Mouse (Mus musculus): Measurements from ENCODE around the gene Slc26a6. TPM values are rescaled to one million over a fixed set of nuclear protein-coding genes. Genes with fewer than 3 reads are reported as not detected.

The Slc26a6 gene
- polyA plus RNA-seq (2012; ENCODE audit: low replicate concordance): 5.3 and 8.4 TPM in 2 replicates

DNA sequence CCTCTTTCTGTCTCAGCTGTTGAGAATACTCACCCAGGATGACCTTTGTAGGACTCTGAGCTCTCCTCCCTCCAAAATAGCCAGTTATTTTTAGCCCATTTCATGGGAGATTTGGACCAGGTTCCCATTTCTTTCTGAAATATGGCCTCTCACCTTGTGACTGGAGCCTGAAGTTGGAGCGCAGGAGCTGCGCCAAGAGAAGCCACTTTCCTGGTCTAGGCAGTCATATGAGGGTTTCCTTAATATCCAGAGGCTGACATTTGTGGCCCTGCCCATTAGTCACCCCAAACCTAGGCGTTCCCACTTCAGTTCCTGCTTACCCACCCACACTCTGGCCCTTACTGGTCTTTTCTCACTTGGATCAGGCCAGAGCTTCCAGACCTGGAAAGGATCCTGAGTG is at the start of gene Slc26a6:
Gene Slc26a6, plus strand, starts transcription at position 308 of the 400 bp plus-strand sequence.

DNA sequence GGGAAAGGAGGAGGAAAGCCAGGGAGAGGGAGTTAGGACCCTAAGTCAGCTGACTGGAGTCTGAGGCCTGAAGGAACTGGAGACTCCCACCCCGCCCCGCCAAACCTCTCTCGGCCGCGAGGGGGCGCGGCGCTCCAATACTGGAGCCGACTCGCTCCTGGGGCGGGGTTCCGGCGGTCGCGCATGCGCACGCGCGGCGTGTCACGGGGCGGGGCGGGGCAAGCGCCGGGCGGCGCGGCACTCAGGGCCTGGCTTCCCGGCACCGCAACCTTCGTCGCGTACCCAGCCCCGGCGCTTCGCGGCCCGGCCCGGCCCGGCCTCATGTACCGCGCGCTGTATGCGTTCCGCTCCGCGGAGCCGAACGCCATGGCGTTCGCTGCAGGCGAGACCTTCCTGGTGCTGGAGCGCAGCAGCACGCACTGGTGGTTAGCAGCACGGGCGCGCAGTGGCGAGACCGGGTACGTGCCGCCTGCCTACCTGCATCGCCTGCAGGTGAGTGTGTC is 44.9 kb upstream of the Slc26a6 start, which contains the start of gene Nckipsd:
Gene Nckipsd, plus strand, starts transcription at position 206 of the 503 bp plus-strand sequence.

DNA sequence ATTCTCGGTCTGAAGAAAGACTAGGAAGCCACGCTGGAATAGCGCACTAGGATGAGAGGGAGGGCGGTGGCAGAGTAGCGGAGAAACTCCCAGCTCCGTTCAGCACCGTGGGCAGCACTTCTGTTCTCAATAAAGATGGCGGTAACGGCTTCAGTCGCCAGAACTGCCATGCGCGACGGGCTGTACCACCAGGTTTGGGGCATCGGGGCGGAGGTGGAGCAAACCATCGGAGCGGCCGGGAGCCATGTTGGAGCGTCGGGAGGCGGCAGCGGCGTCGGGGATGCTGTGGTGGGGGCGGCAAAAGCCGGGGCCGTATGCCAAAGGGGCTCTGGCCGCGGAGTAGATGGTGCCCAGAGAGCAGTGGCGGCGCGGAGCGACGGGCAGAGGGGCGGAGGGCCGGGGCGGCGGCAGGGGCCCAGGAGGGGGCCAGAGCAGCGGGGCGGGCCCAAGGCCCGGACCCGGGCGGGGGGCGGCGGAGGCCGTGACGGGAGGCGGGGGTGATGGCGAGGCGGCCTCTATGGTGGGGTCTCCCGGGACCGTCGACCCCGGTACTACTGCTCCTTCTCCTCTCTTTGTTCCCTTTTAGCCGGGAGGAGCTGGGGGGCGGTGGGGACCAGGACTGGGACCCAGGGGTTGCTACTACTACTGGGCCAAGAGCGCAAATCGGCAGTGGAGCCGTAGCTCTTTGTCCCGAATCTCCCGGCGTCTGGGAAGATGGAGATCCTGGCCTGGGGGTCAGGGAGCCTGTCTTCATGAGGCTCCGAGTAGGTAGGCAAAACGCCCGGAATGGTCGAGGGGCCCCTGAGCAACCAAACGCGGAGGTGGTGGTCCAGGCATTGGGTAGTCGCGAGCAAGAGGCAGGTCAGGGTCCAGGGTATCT is 27.0 kb upstream of the Slc26a6 start, which contains the start of gene Celsr3:
Gene Celsr3, plus strand, starts transcription at position 501 of the 880 bp plus-strand sequence.

DNA sequence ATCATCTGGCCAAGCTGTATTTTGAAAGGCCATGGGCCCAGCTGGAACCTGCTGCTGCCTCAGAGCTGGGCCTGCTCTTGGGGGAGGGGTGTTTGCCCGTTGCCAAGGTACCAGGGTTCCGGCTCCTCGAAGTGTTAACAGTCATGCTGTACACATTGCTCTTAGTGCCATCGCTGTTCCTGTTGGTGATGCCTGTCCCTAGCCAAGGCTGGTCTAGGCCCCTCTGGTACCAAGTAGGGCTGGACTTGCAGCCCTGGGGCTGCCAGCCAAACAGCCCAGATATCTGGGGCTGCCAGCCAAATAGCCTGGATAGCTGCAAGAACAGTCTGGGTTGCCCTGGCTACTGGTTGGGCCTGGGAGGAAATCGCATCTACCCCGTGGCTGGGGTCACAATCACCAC is 61.4 kb downstream of the Slc26a6 start, which contains the start of gene Tmem89:
Gene Tmem89, plus strand, starts transcription at position 129 of the 400 bp plus-strand sequence.

DNA sequence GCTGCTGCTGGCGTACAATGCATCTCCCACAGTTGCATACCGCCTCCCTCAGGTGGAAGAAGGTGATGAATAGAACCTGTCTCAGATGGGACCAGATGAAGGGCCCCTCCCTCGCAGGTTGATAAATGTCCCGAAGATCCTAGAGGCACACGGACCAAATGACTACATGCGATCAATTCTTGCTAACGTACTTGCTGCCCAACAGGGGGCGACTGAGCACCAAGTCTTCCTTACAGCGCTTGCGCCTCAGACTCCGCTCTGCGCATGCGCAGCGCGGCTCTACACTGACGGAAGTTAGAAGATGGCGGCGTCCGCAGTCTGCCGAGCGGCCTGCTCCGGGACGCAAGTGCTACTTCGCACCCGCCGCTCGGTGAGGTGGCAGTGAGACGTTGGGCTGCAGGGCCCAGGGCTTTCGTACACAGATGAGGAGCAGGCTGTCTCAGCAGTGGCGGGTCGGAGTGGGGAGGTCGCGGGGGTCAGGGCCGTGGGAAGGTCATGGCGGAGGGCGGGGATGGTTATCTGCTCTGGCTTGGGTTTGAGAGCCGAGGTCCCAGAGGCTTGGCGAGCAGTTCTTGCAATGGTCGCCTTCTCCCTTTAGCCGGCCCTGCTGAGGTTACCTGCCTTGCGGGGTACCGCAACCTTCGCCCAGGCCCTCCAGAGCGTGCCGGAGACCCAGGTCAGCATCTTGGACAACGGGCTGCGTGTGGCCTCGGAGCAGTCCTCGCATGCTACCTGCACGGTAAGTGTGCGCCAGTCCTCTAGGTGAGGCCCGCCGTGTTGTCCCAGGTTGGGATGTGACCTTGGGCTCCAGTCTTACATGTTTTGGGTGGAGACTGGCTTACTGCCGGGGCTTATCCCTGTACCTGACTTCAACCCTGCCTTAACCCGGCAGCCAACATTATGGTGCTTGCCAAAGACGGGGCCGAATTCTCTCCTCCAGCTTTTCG is 83.6 kb downstream of the Slc26a6 start, which contains the start of gene Uqcrc1:
Gene Uqcrc1, plus strand, starts transcription at position 216 of the 947 bp plus-strand sequence.

DNA sequence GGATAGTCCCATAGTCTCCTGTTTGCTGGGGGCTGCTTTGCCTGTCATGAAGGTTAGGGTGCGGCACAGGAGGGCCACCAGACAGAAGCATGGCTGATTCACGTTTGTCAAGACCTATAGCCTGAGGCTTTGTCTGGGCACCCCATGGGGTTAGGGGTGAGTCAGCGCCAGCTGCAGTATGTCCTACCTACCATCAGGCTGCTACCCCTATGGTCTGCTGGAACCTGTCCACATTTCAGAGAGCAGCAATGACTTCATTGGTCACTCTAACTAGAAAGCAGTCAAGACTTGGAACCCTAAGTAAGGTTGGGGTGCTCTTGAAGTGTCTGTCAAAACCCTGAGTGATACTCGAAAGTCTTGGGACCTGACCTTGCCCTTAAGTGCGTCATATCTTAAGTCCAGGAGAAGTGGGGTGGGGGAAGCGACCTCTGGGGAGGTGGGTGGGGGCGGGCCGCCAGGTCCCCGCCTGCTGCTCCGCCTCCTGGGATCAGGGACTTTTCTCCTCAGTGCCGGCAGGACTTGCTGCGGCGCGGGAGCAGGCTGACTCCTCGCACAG is 100.1 kb downstream of the Slc26a6 start, which contains the start of gene Col7a1:
Gene Col7a1, plus strand, starts transcription at position 506 of the 556 bp plus-strand sequence.

Other genes with a start within 250 kb of the Slc26a6 start
- 99.5 and 180 TPM in 2 replicates for gene Arih2, start 203.9 kb upstream of the Slc26a6 start, polyA plus RNA-seq (2012; ENCODE audit: low replicate concordance)
- 1.6 and 2.5 TPM in 2 replicates for gene Slc25a20, start 191.2 kb upstream of the Slc26a6 start, polyA plus RNA-seq (2012; ENCODE audit: low replicate concordance)
- 15.9 and 24.3 TPM in 2 replicates for gene Prkar2a, start 164.0 kb upstream of the Slc26a6 start, polyA plus RNA-seq (2012; ENCODE audit: low replicate concordance)
- gene Ip6k2, start 69.5 kb upstream of the Slc26a6 start, polyA plus RNA-seq (2012; ENCODE audit: low replicate concordance): 20.1 and 24.8 TPM in 2 replicates
- 7.7 and 13.2 TPM in 2 replicates for gene Nckipsd, start 44.9 kb upstream of the Slc26a6 start, polyA plus RNA-seq (2012; ENCODE audit: low replicate concordance)
- 0.09 and 0.69 TPM in 2 replicates for gene Celsr3, start 27.0 kb upstream of the Slc26a6 start, polyA plus RNA-seq (2012; ENCODE audit: low replicate concordance)
- gene Tmem89, start 61.3 kb downstream of the Slc26a6 start, polyA plus RNA-seq (2012; ENCODE audit: low replicate concordance): not detected in 2 replicates
- gene Uqcrc1, start 83.3 kb downstream of the Slc26a6 start, polyA plus RNA-seq (2012; ENCODE audit: low replicate concordance): 422 and 705 TPM in 2 replicates
- gene Col7a1, start 100.3 kb downstream of the Slc26a6 start, polyA plus RNA-seq (2012; ENCODE audit: low replicate concordance): 1.0 and 1.1 TPM in 2 replicates
- not detected in 2 replicates for gene Ucn2, start 132.7 kb downstream of the Slc26a6 start, polyA plus RNA-seq (2012; ENCODE audit: low replicate concordance)
- 1.0 and 2.1 TPM in 2 replicates for gene Pfkfb4, start 138.5 kb downstream of the Slc26a6 start, polyA plus RNA-seq (2012; ENCODE audit: low replicate concordance)
- 2,043 and 2,626 TPM in 2 replicates for gene Shisa5, start 185.3 kb downstream of the Slc26a6 start, polyA plus RNA-seq (2012; ENCODE audit: low replicate concordance)
- 14.6 and 37.0 TPM in 2 replicates for gene Trex1, start 206.5 kb downstream of the Slc26a6 start, polyA plus RNA-seq (2012; ENCODE audit: low replicate concordance)
- 6.7 and 7.7 TPM in 2 replicates for gene Atrip, start 220.8 kb downstream of the Slc26a6 start, polyA plus RNA-seq (2012; ENCODE audit: low replicate concordance)
- 3.2 and 8.2 TPM in 2 replicates for gene Ccdc51, start 229.2 kb downstream of the Slc26a6 start, polyA plus RNA-seq (2012; ENCODE audit: low replicate concordance)
- 89.1 and 139 TPM in 2 replicates for gene Tma7, start 229.3 kb downstream of the Slc26a6 start, polyA plus RNA-seq (2012; ENCODE audit: low replicate concordance)
- gene Plxnb1, start 242.1 kb downstream of the Slc26a6 start, polyA plus RNA-seq (2012; ENCODE audit: low replicate concordance): 0.17 and 0.63 TPM in 2 replicates